Mouse (Mus musculus) olfactory bulb, adult 2 months (tissue): ENCODE data around the gene Tbrg4.

Source experiments
- CTCF ChIP-seq: fragments of 200-500 bp; IDR thresholded peaks from 2 replicates; pipeline ENCODE4 v1.5.1; 2012; ENCODE audit warnings: low read depth, mild to moderate bottlenecking, low read length, moderate library complexity; ENCODE audit not compliant: insufficient read depth
- POLR2A ChIP-seq: fragments of 200-500 bp; IDR thresholded peaks from 2 replicates; pipeline ENCODE4 v1.6.1; 2012; ENCODE audit warnings: mild to moderate bottlenecking, low read depth, low read length, moderate library complexity; ENCODE audit not compliant: insufficient read depth

DNA sequence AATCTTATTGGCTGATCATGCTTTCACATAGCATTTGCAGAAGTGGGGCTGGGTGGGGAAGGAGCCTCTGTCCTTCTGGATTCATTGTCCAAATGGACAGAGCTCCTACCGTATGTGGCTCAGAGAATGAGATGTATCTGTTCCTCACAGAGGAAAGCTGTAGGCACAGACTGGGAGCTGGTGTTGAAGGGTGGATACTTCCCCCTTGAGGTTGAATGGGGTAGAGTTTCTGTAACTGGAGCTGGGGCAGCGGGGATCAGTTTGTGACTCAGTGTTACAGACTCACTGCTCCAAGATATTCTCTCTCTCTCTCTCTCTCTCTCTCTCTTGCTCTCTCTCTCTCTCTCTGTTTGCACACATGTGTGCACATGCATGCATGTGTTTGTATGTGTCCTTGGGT is 44.2 kb upstream of the Tbrg4 start:
- TF ChIP-seq CTCF (no peak), POLR2A (no peak)
